Mouse (Mus musculus): Measurements from ENCODE around the gene Ppp2r5c.

Gene Ppp2r5c

GRCm38 (mm10) chr12:110556861-110557628 lies 110.1 kb downstream of the Ppp2r5c start:
- no peak for DNase-seq (ENCODE audit: low read depth)

- DNase-seq (ENCODE audit: low read depth), result no peak
Observed at GRCm38 (mm10) chr12:110558175-110558574, 111.3 kb downstream of the Ppp2r5c start.

- no peak for DNase-seq (ENCODE audit: low read depth)
Observed at GRCm38 (mm10) chr12:110563383-110563782, 116.5 kb downstream of the Ppp2r5c start.

- DNase-seq (ENCODE audit: low read depth), result no peak
Observed at GRCm38 (mm10) chr12:110564848-110565247, 117.9 kb downstream of the Ppp2r5c start.

- no peak for DNase-seq (ENCODE audit: low read depth)
Observed at GRCm38 (mm10) chr12:110566366-110566765, 119.4 kb downstream of the Ppp2r5c start.

- no peak for DNase-seq (ENCODE audit: low read depth)
Observed at GRCm38 (mm10) chr12:110571050-110571449, 124.1 kb downstream of the Ppp2r5c start.

GRCm38 (mm10) chr12:110572351-110572750 lies 125.4 kb downstream of the Ppp2r5c start:
- no peak for DNase-seq (ENCODE audit: low read depth)

GRCm38 (mm10) chr12:110573635-110574034 lies 126.7 kb downstream of the Ppp2r5c start:
- no peak for DNase-seq (ENCODE audit: low read depth)

- DNase-seq (ENCODE audit: low read depth), result no peak
Observed at GRCm38 (mm10) chr12:110575926-110576325, 129.0 kb downstream of the Ppp2r5c start.

- no peak for DNase-seq (ENCODE audit: low read depth)
Observed at GRCm38 (mm10) chr12:110578333-110578732, 131.4 kb downstream of the Ppp2r5c start.

- no peak for DNase-seq (ENCODE audit: low read depth)
Observed at GRCm38 (mm10) chr12:110588622-110589021, 141.7 kb downstream of the Ppp2r5c start.

GRCm38 (mm10) chr12:110590804-110591259 lies 143.9 kb downstream of the Ppp2r5c start:
- no peak for DNase-seq (ENCODE audit: low read depth)

- DNase-seq (ENCODE audit: low read depth), result peak; percentile 99
Observed at GRCm38 (mm10) chr12:110591260-110591883, 144.5 kb downstream of the Ppp2r5c start.

- peak; percentile 88 for DNase-seq (ENCODE audit: low read depth)
Observed at GRCm38 (mm10) chr12:110598527-110598926, 151.6 kb downstream of the Ppp2r5c start.

GRCm38 (mm10) chr12:110599791-110600190 lies 152.9 kb downstream of the Ppp2r5c start:
- peak; percentile 74 for DNase-seq (ENCODE audit: low read depth)

- peak; percentile 38 for DNase-seq (ENCODE audit: low read depth)
Observed at GRCm38 (mm10) chr12:110600225-110600991, 153.5 kb downstream of the Ppp2r5c start.

- peak; percentile 96 for DNase-seq (ENCODE audit: low read depth)
Observed at GRCm38 (mm10) chr12:110601241-110602218, 154.6 kb downstream of the Ppp2r5c start, which contains the start of gene Dync1h1. Gene Dync1h1, plus strand, starts transcription at chr12:110601452.

- DNase-seq (ENCODE audit: low read depth), result peak; percentile 7
Observed at GRCm38 (mm10) chr12:110606161-110606560, 159.2 kb downstream of the Ppp2r5c start.

GRCm38 (mm10) chr12:110606676-110607075 lies 159.8 kb downstream of the Ppp2r5c start:
- DNase-seq (ENCODE audit: low read depth), result no peak

- DNase-seq (ENCODE audit: low read depth), result peak; percentile 75
Observed at GRCm38 (mm10) chr12:110608460-110609152, 161.7 kb downstream of the Ppp2r5c start.

GRCm38 (mm10) chr12:110609153-110609497 lies 162.2 kb downstream of the Ppp2r5c start:
- DNase-seq (ENCODE audit: low read depth), result no peak
